In the genomic region with DNA sequence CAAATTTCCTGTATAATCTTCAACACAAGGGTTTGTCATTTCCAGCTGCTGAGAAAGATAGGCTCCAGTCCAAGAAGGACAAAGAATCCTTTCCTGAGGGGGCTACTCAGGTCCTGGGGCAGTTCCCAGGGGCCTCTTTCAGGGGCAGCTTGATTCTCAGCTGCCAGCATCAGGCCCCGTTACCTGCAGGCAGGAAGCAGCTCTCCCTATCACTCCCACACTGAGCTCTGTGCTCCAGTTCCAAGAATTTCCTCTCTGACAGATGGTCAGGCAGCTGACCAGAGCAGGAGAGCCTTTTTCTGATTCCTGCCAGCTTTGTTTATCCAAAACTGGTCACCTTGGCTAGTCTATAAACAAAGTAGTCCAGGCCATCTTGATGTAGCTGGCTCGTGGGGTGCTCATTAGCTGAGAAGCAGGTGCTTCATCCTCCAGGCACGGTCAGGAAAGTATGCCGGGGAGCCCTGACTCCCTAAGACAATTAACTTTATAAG, we compare ENCODE assay signal across 12 mouse cellular contexts.
DNase-seq lines count a peak whose midpoint lies in the region; TF ChIP-seq lines count a peak whose summit lies in the region.
"Had no signal": no experiment of that assay in that cellular context is flagged by ENCODE, and none has a peak within 500 bp of the region (broad histone marks: within the 10 kb centered on the region; RNA-seq: fewer than 3 reads in every experiment).

No protein-coding gene starts in this region.

- H3K36me3 ChIP-seq in kidney, adult 2 months (ENCODE audit: control insufficient read depth, insufficient read depth, low read length), result no peaks in the 10 kb centered on the region
- H3K36me3 ChIP-seq in heart, adult 2 months (ENCODE audit: control insufficient read depth, insufficient read depth, low read length), result no peaks in the 10 kb centered on the region

- peak; percentile 40 for DNase-seq in kidney, adult 2 months
- DNase-seq in kidney, adult 18-20 months, result no peak
- DNase-seq in cerebellum, adult 11-12 months, result peak; percentile 94
- DNase-seq in heart, adult 2 months, result peak; percentile 47 to 73
- peak; percentile 16 for DNase-seq in lung, adult 2 months
- DNase-seq in testis, postnatal 14 days (ENCODE audit: low spot score), result no peak
- DNase-seq in right cerebral cortex, postnatal 14 days, result no peak
- no peak for DNase-seq in urinary bladder, postnatal 14 days (ENCODE audit: low spot score)
- DNase-seq: embryo, embryonic 11 days; forebrain, postnatal 0 days; layer of hippocampus, adult 9-11 months; thymus, adult 2 months had no signal

- no peak for TF ChIP-seq CTCF in kidney, adult 2 months (conservative IDR thresholded peaks at IDR 0.05; ENCODE audit: insufficient read depth, insufficient read length, low read depth, low read length)
- TF ChIP-seq CTCF in heart, adult 2 months (IDR thresholded peaks at IDR 0.05), result no peak
- no peak for TF ChIP-seq CTCF in lung, adult 2 months (IDR thresholded peaks at IDR 0.05; ENCODE audit: insufficient read depth, low read length)

- H3K9ac ChIP-seq in heart, adult 2 months (ENCODE audit: low read depth, low read length), result no peak overlapping the region
- H3K9ac ChIP-seq: forebrain, postnatal 0 days had no signal

- intact Hi-C loops in heart, adult 2 months (cut with DNase I), result loop anchor here (1.0 to 5.0 kb wide), 2 partner anchors 139 to 193 kb away; no protein-coding TSS in a partner anchor

- 49% methylated on average over 4 of the region's 4 CpGs for WGBS in kidney, adult 2 months
- WGBS in heart, adult 2 months, result 29% methylated on average over 4 of the region's 4 CpGs
- WGBS in lung, adult 2 months, result 38% methylated on average over 4 of the region's 4 CpGs

- no peak overlapping the region for H3K27ac ChIP-seq in kidney, adult 2 months (ENCODE audit: insufficient read depth, low read depth, low read length)
- peak overlapping the region; percentile 8; the same call in 1 of the 2 replicates for H3K27ac ChIP-seq in heart, adult 2 months

- TF ChIP-seq EP300 in heart, adult 2 months (IDR thresholded peaks at IDR 0.05; ENCODE audit: insufficient read depth, low read depth, low read length), result peak; percentile 72

- no peaks in the 10 kb centered on the region for H3K27me3 ChIP-seq in kidney, adult 2 months (replicated peaks; ENCODE audit: control insufficient read depth, insufficient read depth, low read length)
- no peaks in the 10 kb centered on the region for H3K27me3 ChIP-seq in heart, adult 2 months (ENCODE audit: control insufficient read depth, insufficient read depth, low read length)

- no peaks in the 10 kb centered on the region for H3K79me2 ChIP-seq in heart, adult 2 months (replicated peaks; ENCODE audit: control insufficient read depth, insufficient read depth, low read length)

- H3K4me1 ChIP-seq in kidney, adult 2 months (ENCODE audit: control insufficient read depth, insufficient read depth, low read length), result no peaks in the 10 kb centered on the region
- peaks cover 11% of the 10 kb centered on the region for H3K4me1 ChIP-seq in heart, adult 2 months (ENCODE audit: control insufficient read depth, insufficient read depth, low read length)
- peaks cover 10% of the 10 kb centered on the region for H3K4me1 ChIP-seq in lung, adult 2 months (ENCODE audit: control insufficient read depth, insufficient read depth, low read length)

- TF ChIP-seq POLR2A in kidney, adult 2 months (IDR thresholded peaks at IDR 0.05; ENCODE audit: low read depth, low read length), result no peak
- peak; percentile 30; the same call in 1 of the 2 replicates for TF ChIP-seq POLR2A in heart, adult 2 months (IDR thresholded peaks at IDR 0.05; ENCODE audit: insufficient read depth, low read depth, low read length)
- TF ChIP-seq POLR2A in lung, adult 2 months (IDR thresholded peaks at IDR 0.05; ENCODE audit: borderline replicate concordance, extremely low read depth, low read depth, low read length), result no peak

- no peak overlapping the region for H3K4me3 ChIP-seq in kidney, adult 2 months (ENCODE audit: insufficient read depth, low read depth, low read length)
- no peak overlapping the region for H3K4me3 ChIP-seq in heart, adult 2 months
- no peak overlapping the region for H3K4me3 ChIP-seq in lung, adult 2 months (replicated peaks; ENCODE audit: extremely low read depth, low read depth, low read length)

Comparison
In these comparisons a context has a peak if more than half of its experiments do, and no peak if none do; other contexts are left out.
1. DNase-seq: peak in kidney, adult 2 months (single experiment), cerebellum, adult 11-12 months (single experiment), heart, adult 2 months (2 of 2) and lung, adult 2 months (single experiment); none in kidney, adult 18-20 months (single experiment), testis, postnatal 14 days (single experiment), right cerebral cortex, postnatal 14 days (single experiment) and urinary bladder, postnatal 14 days (single experiment).